Mouse (Mus musculus): ENCODE measurements around the gene Trex1.

- TF ChIP-seq CTCF (conservative IDR thresholded peaks at IDR 0.05; ENCODE audit: insufficient read depth, insufficient read length, low read depth, low read length) (no peak), POLR2A (IDR thresholded peaks at IDR 0.05; ENCODE audit: low read depth, low read length) (no peak)
Measured at GRCm38 (mm10) chr9:109097831-109098230, 38.3 kb upstream of the Trex1 start.

Measured in kidney, adult 2 months (tissue).